Comparison of ENCODE assay signal across 16 mouse cellular contexts in genomic region chr5:36188310-36188709, GRCm38 (mm10). TPM values are rescaled to one million over a fixed set of nuclear protein-coding genes. Genes with fewer than 3 reads are reported as not detected.
DNase-seq lines count a peak whose midpoint lies in the region; ATAC-seq and TF ChIP-seq lines count a peak whose summit lies in the region.
"Had no signal": no experiment of that assay in that cellular context is flagged by ENCODE, and none has a peak within 500 bp of the region (broad histone marks: within the 10 kb centered on the region; RNA-seq: fewer than 3 reads in every experiment).

No protein-coding gene starts in this region.

- WGBS in kidney, adult 2 months: 60% methylated on average over 4 of the region's 4 CpGs
- 88% methylated on average over 4 of the region's 4 CpGs for WGBS in neural tube, embryonic 15.5 days
- WGBS in midbrain, embryonic 16.5 days: 89% methylated on average over 4 of the region's 4 CpGs

- no peak for ATAC-seq in neural tube, embryonic 15.5 days (ENCODE audit: low FRiP score)
- ATAC-seq in midbrain, embryonic 16.5 days: no peak
- ATAC-seq: inflammation-experienced regulatory T-cells, adult 6 months had no signal

- no peaks in the 10 kb centered on the region for H3K4me1 ChIP-seq in kidney, adult 2 months (ENCODE audit: control insufficient read depth, insufficient read depth, low read length)
- peaks cover 11% of the 10 kb centered on the region for H3K4me1 ChIP-seq in neural tube, embryonic 15.5 days
- H3K4me1 ChIP-seq in midbrain, embryonic 16.5 days (ENCODE audit: control insufficient read depth, insufficient read depth, low read length): peaks cover 11% of the 10 kb centered on the region

- TF ChIP-seq POLR2A in kidney, adult 2 months (IDR thresholded peaks at IDR 0.05; ENCODE audit: low read depth, low read length): no peak

- TF ChIP-seq CTCF in kidney, adult 2 months (conservative IDR thresholded peaks at IDR 0.05; ENCODE audit: insufficient read depth, insufficient read length, low read depth, low read length): no peak

- no peaks in the 10 kb centered on the region for H3K27me3 ChIP-seq in kidney, adult 2 months (replicated peaks; ENCODE audit: control insufficient read depth, insufficient read depth, low read length)
- H3K27me3 ChIP-seq in neural tube, embryonic 15.5 days (replicated peaks): no peaks in the 10 kb centered on the region
- H3K27me3 ChIP-seq in midbrain, embryonic 16.5 days (ENCODE audit: control insufficient read depth, insufficient read depth, low read depth, low read length): no peaks in the 10 kb centered on the region
- H3K27me3 ChIP-seq: limb, embryonic 15.5 days had no signal

- no peak overlapping the region for H3K4me2 ChIP-seq in neural tube, embryonic 15.5 days
- no peak overlapping the region for H3K4me2 ChIP-seq in midbrain, embryonic 16.5 days (ENCODE audit: low read length)
- H3K4me2 ChIP-seq: limb, embryonic 15.5 days had no signal

- H3K4me3 ChIP-seq in kidney, adult 2 months (ENCODE audit: insufficient read depth, low read depth, low read length): no peak overlapping the region
- H3K4me3 ChIP-seq in neural tube, embryonic 15.5 days (replicated peaks): no peak overlapping the region
- no peak overlapping the region for H3K4me3 ChIP-seq in midbrain, embryonic 16.5 days (ENCODE audit: low read depth, low read length)
- H3K4me3 ChIP-seq: limb, embryonic 15.5 days had no signal

- intact Hi-C loops in gastrocnemius, postnatal 14 days (cut with DNase I; ENCODE audit: low total_unique reads): no loop called here

- H3K9ac ChIP-seq in neural tube, embryonic 15.5 days (replicated peaks): no peak overlapping the region
- no peak overlapping the region for H3K9ac ChIP-seq in midbrain, embryonic 16.5 days (ENCODE audit: low read depth, low read length)
- H3K9ac ChIP-seq: limb, embryonic 15.5 days had no signal

- H3K9me3 ChIP-seq in neural tube, embryonic 15.5 days (replicated peaks): no peaks in the 10 kb centered on the region
- H3K9me3 ChIP-seq in midbrain, embryonic 16.5 days (replicated peaks; ENCODE audit: control insufficient read depth, low read length, poor library complexity, severe bottlenecking): no peaks in the 10 kb centered on the region
- H3K9me3 ChIP-seq: limb, embryonic 15.5 days had no signal

- H3K27ac ChIP-seq in kidney, adult 2 months (ENCODE audit: insufficient read depth, low read depth, low read length): no peak overlapping the region
- no peak overlapping the region for H3K27ac ChIP-seq in neural tube, embryonic 15.5 days (replicated peaks)
- no peak overlapping the region for H3K27ac ChIP-seq in midbrain, embryonic 16.5 days (ENCODE audit: low read length)
- H3K27ac ChIP-seq: limb, embryonic 15.5 days had no signal

- peak; percentile 36 for DNase-seq in kidney, adult 2 months
- DNase-seq in kidney, adult 18-20 months: no peak
- DNase-seq in 3T3-L1 (ENCODE audit: low read depth, low spot score): peak; percentile 94
- peak; percentile 92 to 95 for DNase-seq in adrenal gland, adult (ENCODE audit: inconsistent age in 2 of 2, low spot score in 1 of 2)
- peak; percentile 75 for DNase-seq in gastrocnemius, postnatal 14 days
- DNase-seq in cerebellum, adult 9-11 months: no peak
- DNase-seq: lung, postnatal 4 days; thymus, adult 18-20 months had no signal

- no peaks in the 10 kb centered on the region for H3K36me3 ChIP-seq in kidney, adult 2 months (ENCODE audit: control insufficient read depth, insufficient read depth, low read length)
- no peaks in the 10 kb centered on the region for H3K36me3 ChIP-seq in neural tube, embryonic 15.5 days
- H3K36me3 ChIP-seq in midbrain, embryonic 16.5 days (ENCODE audit: control insufficient read depth, insufficient read depth, low read length): no peaks in the 10 kb centered on the region
- H3K36me3 ChIP-seq: limb, embryonic 15.5 days had no signal

RNA-seq across cellular contexts. Expression of gene Psapl1, which starts 15.5 kb away (rescaled TPM):
- polyA plus RNA-seq in kidney, adult 2 months (2012; rRNA removed): 0.05 TPM in 1 of 2 replicates, not detected in the other
- total RNA-seq in gastrocnemius, postnatal 14 days (2021): not detected
- polyA plus RNA-seq in neural tube, embryonic 15.5 days (2015; fragmentation: Nextera tagmentation; extraction: Ambion mirVana): 0.20 TPM in 1 of 2 replicates, not detected in the other
- polyA plus RNA-seq in midbrain, embryonic 16.5 days (2015; fragmentation: Nextera tagmentation; extraction: Ambion mirVana): 0.07 TPM in 1 of 2 replicates, not detected in the other
- total RNA-seq: CH12.LX; left cerebral cortex, adult 18-20 months; monocyte, adult 5-6 weeks had no signal
- polyA plus RNA-seq: inflammation-experienced regulatory T-cells, adult 6 months; spleen, adult 2 months had no signal

Comparison
In these comparisons a context has a peak if more than half of its experiments do, and no peak if none do; other contexts are left out.
1. DNase-seq: peak in kidney, adult 2 months (single experiment), 3T3-L1 (single experiment), adrenal gland, adult (2 of 2) and gastrocnemius, postnatal 14 days (single experiment); none in kidney, adult 18-20 months (single experiment) and cerebellum, adult 9-11 months (single experiment).